Mouse (Mus musculus) ovary, postnatal 36 days (tissue): ENCODE measurements at regions not wholly inside any gene's neighbourhood (a gene's known extent, or its start where the extent isn't known, plus 50 kb on each side); places are given as distances from the start of the nearest gene placed in this dataset.

Source experiments
- DNase-seq: peaks from one replicate; pipeline ENCODE4 v3.0.0; 2022; ENCODE audit warnings: low spot score, mixed read lengths

DNA sequence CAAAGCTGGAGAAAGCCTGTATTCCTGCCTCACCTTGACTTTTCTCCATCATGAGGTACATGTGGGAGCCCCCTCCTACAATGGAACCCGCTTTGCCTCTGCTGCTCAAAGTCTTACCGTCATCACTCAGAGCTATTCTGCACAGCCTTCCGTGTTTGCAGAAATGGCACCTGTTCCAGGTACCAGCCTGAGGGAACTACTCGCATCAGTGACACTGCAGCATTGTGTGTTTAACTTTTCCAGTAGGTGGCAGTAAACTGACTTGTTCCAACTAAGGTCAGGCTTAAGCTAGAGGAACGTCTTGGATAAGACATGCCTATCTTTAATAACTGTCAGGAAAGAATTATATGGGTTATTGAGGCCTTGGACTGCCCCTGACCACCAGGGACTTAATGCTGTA, 71.4 kb downstream of the Fam173b start:
- DNase-seq: no peak

DNA sequence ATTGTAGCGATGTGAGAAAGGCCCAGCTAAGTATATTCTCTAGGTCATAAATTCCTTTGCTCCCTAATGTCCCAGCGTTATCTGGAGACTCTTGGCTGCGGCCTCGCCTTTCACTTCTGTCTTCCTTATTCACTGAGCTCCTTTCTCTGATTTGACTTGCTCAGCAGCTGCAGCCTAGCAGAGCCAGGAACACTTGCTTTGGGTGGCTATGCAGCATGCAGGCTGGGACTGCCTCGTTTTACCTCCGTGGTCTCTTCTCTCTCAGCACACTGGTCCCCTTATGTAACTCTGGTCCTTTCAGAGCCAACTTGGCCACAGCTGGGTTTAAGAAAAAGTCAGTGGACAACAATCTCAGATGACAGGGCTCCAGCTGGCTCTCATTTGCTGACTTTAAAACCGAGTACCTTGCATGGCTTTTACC, 75.1 kb downstream of the Fam173b start:
- DNase-seq: peak; percentile 27

- DNase-seq: no peak
These were observed 91.5 kb downstream of the Fam173b start for GRCm38 (mm10) chr15:31693109-31693508.

DNA sequence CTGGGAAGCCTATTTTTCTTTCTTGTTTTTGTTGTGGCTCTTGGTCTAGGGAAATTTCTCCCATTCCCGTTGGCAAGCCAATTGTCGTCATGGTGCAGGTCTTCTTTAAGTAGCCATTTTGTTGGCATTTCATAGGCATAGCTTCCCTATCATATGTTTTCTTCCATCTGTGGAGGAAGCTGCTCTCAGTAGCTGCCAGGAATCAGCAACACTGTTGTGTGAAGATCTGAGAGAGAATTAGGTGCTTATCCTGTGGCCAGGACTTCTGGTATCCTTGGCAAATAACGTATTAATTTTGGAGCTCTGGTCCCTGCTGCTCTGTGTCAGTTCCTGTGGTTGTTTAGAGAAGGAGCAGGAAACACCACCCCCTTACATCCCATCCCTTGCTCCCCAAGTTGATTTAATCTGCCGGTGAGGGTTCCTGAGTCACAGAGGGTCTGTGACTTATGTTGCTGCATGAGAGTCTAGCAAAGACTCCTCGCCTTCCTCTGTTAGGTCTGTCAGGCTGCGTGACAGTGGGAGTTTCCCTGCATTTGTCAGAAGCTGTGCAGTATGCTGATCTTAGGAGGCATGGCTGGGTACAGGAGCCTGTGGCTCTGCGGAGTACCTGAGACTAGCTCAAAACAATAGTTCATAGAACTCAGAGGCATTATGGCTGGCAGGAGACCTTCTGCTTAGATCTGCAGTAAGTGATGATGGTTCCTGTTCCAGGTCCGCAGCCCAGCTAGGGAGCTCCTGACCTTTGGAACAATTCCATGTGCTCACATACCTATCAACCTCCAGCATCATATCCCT, 93.4 kb downstream of the Fam173b start:
- DNase-seq: no peak

DNA sequence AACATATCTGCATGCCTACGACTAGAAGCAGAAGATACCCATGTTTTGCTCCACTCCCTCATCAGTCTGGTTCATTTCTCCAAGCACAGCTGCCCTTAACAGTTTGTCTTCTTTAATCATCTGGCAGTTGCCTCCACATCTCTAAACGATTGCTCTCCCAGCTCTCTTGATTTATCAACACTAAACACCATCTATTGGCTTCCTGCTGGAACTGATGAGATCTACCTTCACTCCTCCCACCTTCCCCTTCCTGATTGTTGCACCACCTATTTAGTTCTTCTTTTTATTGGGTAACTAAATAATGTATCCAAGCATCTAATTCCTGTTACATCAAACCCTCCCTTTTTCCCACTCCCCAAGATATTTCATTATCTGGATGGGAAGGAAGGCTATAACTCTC, 101.7 kb downstream of the Fam173b start:
- no peak for DNase-seq

- DNase-seq: no peak
These were observed 105.8 kb downstream of the Fam173b start for GRCm38 (mm10) chr15:31707416-31707815.

- DNase-seq: no peak
These were observed 119.4 kb downstream of the Fam173b start for GRCm38 (mm10) chr15:31721019-31721418.

- no peak for DNase-seq
These were observed 120.8 kb downstream of the Fam173b start for GRCm38 (mm10) chr15:31722429-31722828.

GRCm38 (mm10) chr15:31724252-31724651, 122.6 kb downstream of the Fam173b start:
- peak; percentile 3 for DNase-seq

- DNase-seq: no peak
These were observed 127.5 kb downstream of the Fam173b start for GRCm38 (mm10) chr15:31729133-31729532.

DNA sequence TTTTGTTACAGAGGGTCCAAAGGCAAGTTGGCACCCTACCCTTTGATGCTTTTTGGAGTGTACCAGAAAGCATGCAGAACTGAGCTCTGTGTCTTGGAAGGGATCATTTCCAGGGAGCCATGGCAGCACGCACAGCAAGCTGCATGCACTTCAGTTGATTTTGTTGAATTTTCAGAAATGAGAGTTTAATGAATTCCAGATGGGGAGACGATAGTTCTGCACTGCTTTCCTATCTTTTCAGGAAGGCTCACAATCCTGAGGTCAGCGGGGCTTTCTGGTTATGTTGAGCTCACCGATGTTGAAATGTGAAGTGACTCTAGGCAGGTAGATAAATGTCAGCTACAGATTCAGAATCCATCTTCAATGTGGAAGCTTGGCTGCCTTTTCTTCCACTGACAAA, 140.0 kb downstream of the Fam173b start:
- DNase-seq: no peak

DNA sequence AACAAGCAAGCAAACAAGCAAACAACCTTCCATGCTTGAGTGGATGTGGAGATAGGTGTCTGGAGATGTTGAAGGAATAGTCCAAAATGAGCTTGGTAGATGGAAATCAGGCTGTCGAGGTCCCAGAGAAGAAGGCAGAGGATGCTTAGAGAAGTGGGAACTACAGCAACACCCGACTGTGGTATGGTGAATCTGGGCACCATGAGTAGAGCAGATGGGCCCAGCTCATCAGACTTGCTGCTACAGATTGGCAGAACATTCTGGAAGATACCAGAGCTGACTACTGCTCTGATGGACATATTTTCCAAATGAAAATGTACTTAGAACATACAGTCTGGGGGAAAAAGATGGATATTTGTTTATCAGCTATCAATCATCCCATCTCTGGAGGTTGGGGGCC, 142.9 kb downstream of the Fam173b start:
- DNase-seq: no peak

GRCm38 (mm10) chr15:31752632-31753031, 151.0 kb downstream of the Fam173b start:
- no peak for DNase-seq

DNA sequence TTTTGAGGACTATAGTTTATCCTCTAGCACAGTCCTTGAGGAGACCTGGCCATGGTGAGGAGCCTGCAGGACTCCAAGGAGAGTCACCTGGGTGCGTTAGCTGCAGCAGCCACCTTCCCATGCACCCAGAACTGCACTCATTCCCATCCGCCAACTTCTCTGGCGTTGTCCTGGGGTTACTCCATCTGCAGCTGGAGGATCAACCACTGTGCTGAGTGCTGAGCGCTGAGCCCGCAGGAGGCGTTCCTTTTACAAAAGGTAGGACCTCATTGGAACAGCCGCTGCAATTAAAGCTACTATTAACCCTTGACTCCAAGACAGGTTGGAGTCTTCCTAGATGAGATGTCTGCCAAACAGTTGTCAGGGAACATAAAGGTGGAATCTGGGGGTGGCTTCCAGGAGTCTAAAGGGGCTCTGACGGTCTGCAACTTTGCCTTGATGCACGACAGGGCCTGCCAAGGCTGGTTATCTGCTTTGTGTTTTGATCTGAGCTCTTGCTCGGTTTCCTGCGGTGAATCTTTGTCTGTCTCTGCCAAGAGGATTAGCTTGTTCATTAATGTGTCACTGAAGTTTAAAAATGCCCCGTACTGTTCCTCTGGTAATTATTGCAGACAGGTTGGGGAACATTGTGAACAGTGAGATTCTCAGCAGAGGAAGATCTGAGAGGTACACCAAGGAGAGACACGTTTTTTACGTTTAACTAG, 152.1 kb downstream of the Fam173b start:
- no peak for DNase-seq

DNA sequence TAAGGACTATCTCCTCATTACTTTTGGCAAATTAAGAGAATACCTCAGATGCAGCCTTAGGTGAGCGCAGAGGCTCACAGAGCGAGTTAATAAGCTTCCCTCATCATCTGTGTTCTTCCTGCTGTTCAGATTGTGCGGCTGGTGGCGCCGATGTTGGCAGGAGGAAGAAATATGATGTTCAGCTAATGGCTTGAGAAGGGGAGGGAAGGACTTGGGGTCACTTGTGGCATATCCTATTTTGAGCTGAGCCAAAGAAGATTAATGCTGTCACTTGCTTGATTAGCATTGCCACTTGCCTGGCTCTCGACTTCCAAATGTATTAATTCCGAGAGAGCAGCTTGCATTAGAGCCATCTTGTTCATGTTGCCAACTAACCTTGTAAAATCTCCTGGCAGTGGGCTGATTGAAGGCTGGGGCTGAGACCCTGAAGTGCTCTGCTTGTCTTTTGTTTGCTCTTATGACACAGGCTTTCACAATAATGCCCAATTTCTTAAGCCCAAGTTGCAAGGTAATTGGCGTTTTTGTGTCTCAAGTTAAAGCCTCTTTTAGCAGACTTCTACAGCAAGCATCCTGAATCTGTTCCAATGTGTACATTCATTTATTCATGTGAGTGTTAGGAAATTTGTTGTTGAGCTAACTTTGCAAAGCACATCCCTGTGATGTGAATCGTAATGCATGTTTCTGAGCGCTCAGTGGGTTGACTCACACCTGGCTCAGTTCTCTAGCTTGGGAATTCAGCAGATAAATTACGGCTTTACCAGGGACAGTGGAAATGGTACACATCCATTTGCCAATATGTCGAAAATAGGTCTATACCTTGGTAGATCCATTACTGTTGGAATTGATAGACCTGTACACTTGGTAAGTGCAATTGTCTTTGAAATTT, 167.6 kb downstream of the Fam173b start:
- no peak for DNase-seq

DNA sequence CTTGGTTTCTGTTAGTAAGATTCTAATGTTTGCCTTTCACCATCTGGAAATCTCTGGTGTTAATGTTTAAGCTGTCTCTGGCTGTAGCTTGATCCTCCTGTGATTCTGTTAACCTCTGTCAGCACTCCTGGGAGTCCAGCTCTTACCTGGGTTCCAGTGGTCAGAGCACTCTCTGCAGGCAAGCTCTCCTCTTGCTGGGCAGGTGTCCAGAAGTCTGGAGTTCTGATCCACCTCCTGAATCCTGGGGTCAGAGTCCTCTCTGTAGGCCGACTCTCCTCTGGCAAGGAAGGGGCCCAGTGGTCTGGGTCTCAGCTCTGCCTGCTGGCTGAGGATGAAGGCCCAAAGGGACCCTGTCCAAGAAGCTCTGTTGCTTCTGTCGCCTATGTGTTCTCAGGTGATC, 181.4 kb downstream of the Fam173b start:
- DNase-seq: no peak

GRCm38 (mm10) chr15:31785022-31785421, 183.4 kb downstream of the Fam173b start:
- DNase-seq: no peak

GRCm38 (mm10) chr15:31798863-31799262, 197.2 kb downstream of the Fam173b start:
- no peak for DNase-seq

- no peak for DNase-seq
These were observed 203.9 kb downstream of the Fam173b start for GRCm38 (mm10) chr15:31805522-31805921.

DNA sequence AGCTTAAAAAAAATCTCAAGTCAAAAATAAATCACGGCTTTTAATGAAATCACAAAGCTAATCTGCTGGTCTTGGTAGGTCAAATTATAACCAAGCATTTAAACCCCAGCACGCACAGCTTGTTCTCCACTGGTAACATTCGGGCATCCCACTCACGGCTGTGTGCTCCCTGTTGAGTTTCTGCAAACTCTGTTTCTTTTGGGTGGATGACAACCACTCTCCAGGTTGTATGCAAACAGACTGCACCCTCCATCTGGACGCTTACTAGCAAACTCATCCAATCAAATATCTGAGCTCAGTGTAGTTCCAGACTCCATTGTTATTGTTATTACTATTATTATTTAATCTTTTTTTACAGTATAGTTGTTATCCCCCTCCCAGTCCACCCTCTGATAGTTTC, 213.9 kb downstream of the Fam173b start:
- DNase-seq: no peak

DNA sequence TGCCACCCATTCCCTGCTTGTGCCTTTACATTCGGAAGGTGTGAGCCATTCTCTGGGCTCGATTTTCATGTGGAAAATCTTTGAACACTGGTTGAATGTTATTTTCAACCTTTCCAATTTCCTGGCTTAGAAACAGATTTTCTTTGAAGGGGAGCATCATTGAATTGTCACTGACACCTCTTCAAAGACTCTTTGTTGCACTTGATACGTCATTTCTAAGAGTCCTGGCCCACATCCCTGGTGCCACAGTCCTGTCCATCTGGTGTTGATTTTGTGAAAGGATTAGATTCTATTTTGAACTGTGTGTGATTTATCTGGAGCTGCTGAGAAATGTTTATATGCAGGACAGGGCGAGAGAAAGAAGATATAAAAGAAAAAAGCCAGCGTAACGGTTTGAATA, 217.6 kb downstream of the Fam173b start:
- DNase-seq: no peak

GRCm38 (mm10) chr15:31827219-31827618, 225.6 kb downstream of the Fam173b start:
- peak; percentile 30 for DNase-seq

DNA sequence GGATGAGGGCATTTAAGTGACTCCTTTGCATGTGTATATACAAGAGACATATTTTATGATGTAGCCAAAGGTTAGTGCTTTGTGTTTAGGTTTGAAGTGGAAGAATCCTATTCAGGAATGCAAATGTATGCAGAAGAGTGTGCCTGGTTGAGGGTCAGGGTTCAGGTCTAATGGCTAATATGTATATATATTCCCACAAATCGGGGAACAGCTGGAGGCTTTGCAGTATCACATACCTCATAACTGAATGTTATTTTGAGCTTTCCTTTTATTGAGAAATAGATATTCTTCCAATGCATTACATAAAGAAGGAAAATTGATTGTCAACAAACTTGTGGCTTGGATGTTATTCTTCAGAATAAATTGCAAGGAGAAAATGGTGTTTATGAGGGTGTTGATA, 239.9 kb downstream of the Fam173b start:
- no peak for DNase-seq
